Mouse (Mus musculus) ovary, postnatal 36 days (tissue): ENCODE measurements at regions not wholly inside any gene's neighbourhood (a gene's known extent, or its start where the extent isn't known, plus 50 kb on each side); places are given as distances from the start of the nearest gene placed in this dataset.
"Not testable (repeated sequence)": the region's sequence is repeated elsewhere in the genome, so short reads cannot be mapped to it uniquely, and the experiment has no call there.

Experiments used
- DNase-seq: peaks from one replicate; pipeline ENCODE4 v3.0.0; 2022; ENCODE audit warnings: low spot score, mixed read lengths

DNA sequence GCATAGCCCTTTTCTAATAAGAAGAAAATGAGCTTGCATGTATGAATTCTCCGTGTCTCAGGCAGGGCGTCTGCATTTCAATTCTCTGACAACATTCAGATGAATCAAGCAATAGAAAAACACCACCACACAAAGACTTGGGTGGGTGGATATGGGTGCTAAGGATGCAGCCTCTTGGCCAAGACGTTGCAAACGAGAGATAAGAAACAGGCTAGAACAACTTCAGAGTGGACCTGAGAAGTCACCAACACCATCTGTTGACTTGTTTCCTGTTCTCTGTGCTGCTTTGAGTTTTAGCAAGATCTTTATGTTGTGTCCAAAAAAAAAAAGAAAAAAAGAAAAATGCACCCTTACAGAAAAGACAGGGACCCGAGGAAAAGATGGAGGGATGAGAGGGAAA lies 277.0 kb downstream of the Gxylt1 start:
- DNase-seq: no peak

DNA sequence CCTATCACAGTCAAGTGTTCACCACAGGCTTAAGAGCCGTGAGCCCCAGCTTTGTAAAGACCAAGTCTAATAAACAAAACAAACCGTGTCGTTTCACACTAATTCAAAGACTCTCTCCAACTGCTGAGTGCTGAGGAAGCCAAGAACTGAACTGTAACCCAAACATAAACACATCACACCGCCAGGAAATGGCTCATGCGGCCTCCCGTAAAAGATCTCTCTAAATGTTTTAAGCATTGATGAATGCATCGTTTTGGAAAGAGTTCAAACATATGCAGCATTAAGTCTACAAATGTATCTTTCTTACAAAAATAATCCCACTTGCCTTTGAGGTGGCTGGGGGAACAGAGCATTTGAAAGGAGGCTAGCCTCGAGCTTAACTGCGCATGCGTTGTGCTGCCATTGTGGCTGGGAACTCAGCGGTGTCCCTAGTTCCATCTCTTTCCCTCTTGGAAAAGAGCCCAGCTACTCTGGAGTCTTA lies 280.7 kb downstream of the Gxylt1 start:
- DNase-seq: no peak

- DNase-seq: no peak
Observed at GRCm38 (mm10) chr15:92993538-92994190, 281.3 kb downstream of the Gxylt1 start.

DNA sequence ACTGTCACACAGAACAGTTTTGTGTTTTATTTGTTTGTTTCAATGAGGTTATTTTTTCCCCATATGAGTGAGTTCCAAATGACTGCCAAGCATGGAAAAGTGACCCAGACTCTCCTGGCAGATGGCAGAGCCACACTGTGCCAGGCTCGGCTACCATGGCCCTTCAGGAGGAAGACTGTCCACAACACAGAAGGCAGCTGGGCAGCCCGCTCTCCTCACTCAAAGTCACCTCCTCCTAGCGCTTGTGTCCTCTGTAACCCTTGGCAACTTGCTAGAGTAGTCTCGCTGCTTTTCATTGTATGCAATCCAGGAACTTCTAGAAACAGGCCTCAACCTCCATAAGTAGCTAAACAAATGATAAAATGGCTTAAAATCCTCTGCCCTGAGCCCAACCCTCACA lies 299.2 kb downstream of the Gxylt1 start:
- DNase-seq: no peak

- no peak for DNase-seq
Observed at GRCm38 (mm10) chr15:92974931-92975330, 300.0 kb downstream of the Gxylt1 start.

DNA sequence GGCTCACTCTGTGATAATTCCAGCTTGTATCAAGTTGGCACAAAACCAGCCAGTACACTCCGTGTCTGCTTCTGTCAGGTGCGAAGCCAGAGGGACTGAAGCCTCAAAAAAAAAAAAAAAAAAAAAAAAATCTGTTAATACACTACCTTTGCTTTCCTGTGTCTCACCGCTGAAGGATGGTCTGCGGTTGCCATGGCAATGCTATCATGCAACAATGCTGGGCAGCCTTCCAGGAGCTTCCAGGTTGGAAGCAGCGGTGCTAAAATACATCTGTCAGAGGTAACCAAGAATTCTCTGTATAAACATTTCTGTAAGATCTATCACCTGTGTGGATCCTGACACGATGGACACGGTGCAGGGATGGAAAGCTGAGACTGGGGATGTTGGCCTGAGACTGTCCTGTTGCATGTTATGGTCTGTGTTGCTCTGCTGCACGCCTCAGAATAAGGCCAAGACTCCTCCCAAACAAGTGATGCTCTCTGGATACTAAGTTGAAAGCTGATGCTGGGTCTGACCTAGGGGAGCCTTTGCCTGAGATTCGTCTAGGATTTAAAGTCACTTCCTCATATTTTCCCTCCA lies 301.2 kb downstream of the Gxylt1 start:
- no peak for DNase-seq

- no peak for DNase-seq
Observed at GRCm38 (mm10) chr15:92965556-92965955, 309.4 kb downstream of the Gxylt1 start.

- no peak for DNase-seq
Observed at GRCm38 (mm10) chr15:92964901-92965300, 310.1 kb downstream of the Gxylt1 start.

- DNase-seq: no peak
Observed at GRCm38 (mm10) chr15:92964131-92964530, 310.8 kb downstream of the Gxylt1 start.

GRCm38 (mm10) chr15:92950912-92951311 lies 324.1 kb downstream of the Gxylt1 start:
- not testable (repeated sequence) for DNase-seq

- no peak for DNase-seq
Observed at GRCm38 (mm10) chr15:92946216-92946615, 328.8 kb downstream of the Gxylt1 start.

GRCm38 (mm10) chr15:92903821-92904220 lies 371.2 kb downstream of the Gxylt1 start:
- DNase-seq: no peak

GRCm38 (mm10) chr15:92897277-92897676 lies 377.7 kb downstream of the Gxylt1 start:
- no peak for DNase-seq

GRCm38 (mm10) chr15:92895836-92896235 lies 379.1 kb downstream of the Gxylt1 start:
- DNase-seq: no peak

DNA sequence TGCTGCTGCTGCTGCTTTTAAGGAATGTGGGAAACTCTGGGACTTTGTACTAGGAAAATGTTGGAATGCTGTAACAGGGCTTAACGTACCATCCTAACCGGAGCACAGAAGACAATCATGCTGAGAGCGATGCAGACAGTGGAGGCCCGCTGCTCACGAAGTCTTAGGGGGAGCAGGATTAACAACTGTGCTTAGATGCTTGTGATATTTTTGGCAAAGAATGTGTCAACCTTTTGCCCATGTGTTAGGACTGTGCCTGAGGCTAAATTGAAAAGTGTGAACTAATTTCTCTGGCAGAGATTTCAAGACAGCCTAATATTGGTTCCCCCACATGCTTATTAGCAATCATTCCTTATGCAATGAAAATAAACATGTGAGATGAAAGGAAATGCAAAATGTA lies 398.5 kb downstream of the Gxylt1 start:
- DNase-seq: no peak

- no peak for DNase-seq
Observed at GRCm38 (mm10) chr15:92864106-92864505, 410.9 kb downstream of the Gxylt1 start.

DNA sequence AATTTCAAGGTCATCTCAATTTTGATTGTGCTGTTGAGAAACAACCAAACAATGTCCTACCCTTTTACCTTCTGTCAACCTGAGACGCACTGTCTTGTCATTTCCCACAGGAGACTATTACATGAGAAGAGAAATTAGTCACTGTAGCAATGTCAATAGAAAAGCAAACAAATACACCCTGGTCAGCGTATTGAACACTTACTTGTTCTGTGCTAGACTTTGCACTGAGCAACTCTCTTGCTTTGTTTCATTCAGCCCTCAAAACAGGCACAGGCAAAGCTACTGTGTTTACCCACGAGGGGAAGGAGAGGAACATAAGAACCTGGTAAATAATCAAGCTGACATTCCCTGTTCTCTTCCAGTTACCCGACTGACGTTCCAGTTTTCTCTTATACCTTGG lies 424.1 kb downstream of the Gxylt1 start:
- no peak for DNase-seq

DNA sequence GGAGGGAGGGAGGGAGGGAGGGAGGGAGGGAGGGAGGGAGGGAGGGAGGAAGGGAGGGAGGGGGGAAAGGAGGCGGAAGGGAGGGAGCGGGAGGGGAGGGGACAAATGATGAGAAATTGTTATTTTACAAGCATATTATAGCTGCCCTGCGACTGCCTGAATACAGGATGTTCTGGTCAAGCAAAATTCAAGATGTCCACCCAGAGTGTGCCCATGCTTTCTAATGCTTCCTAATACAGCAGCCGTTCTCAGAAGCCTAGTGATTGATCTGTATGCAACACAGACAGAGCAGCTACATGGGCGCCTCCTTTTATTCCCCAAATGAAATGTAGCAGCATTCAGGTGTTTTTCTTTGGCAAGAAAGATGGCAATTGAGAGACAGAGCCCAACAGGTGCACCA lies 434.9 kb downstream of the Gxylt1 start:
- no peak for DNase-seq

GRCm38 (mm10) chr15:92839611-92840010 lies 435.4 kb downstream of the Gxylt1 start:
- DNase-seq: no peak

GRCm38 (mm10) chr15:92826136-92826535 lies 429.5 kb downstream of the Pdzrn4 start:
- no peak for DNase-seq
